Mouse (Mus musculus) embryo, embryonic 10.5 days (tissue): ENCODE measurements at regions not wholly inside any gene's neighbourhood (a gene's known extent, or its start where the extent isn't known, plus 50 kb on each side); places are given as distances from the start of the nearest gene placed in this dataset.
A peak's percentile ranks its signal among the peaks of the same experiment; 100 is the strongest.

Experiments
- DNase-seq: peaks from one replicate; pipeline ENCODE4 v3.0.0-alpha.2; 2015; ENCODE audit warnings: low spot score

- DNase-seq: no peak
These were observed 88.0 kb upstream of the Ednrb start for GRCm38 (mm10) chr14:103932170-103932569.

GRCm38 (mm10) chr14:103929734-103930364 is 85.6 kb upstream of the Ednrb start:
- no peak for DNase-seq

GRCm38 (mm10) chr14:103929155-103929729 is 85.0 kb upstream of the Ednrb start:
- DNase-seq: no peak

DNA sequence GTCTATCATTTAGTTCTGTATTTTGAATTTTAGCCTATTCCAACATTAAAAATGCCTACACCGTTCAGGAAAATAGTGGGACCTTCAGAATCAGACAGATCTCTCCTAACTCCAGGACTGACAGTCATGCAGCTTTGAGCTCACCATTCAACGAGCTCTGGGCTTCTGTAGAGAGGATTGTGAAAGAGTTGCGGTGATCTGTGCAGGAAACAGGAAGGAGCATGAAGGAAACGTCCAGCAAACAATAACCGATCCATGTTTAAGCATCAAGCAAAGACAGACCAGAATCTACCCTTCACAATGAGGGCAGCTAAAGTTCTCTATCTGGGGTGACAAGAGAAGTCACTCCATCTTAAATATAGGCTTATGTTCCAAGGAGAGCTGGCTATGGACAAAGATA is 76.0 kb upstream of the Ednrb start:
- DNase-seq: no peak

DNA sequence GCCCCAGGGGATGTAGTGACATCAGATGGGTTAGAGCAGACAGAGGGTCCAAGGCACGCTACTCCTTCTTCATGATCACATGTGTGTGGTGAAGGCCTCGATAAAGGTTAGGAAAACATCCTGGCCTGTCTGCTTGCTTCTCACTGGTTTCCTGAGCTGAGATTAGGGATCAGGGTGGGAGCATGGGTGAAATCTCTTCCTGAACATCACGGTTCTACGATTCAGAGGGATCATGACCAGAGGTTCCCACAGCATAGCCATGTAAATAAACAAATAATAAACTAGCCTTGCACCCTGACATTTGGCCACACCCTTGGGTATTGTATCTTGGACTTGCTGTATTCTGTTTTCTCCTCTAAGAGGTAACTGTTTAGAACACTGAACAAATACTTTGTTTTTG is 75.2 kb upstream of the Ednrb start:
- DNase-seq: no peak

- DNase-seq: no peak
These were observed 69.3 kb upstream of the Ednrb start for GRCm38 (mm10) chr14:103913453-103913852.

DNA sequence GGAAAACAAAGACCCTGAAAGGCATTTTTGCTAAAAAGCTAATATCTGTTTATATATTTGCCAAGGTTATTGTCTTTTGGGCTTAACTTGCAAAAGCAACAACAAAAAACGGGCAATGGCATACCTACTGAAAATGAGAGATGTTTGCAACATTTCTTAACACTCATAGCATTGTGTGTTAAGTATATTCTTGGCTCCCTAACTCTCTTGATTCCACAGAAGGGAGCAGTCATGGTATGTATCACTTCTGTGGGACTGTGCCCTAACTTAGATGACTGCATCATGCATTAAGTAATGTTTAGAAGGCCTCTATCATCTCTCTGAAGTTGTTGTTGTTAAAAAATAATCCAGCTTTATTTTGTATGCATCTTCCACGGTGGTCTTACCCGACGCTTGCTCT is 67.5 kb upstream of the Ednrb start:
- DNase-seq: no peak

GRCm38 (mm10) chr14:103911280-103911679 is 67.1 kb upstream of the Ednrb start:
- no peak for DNase-seq

GRCm38 (mm10) chr14:103906417-103907070 is 62.3 kb upstream of the Ednrb start:
- no peak for DNase-seq

- DNase-seq: no peak
These were observed 56.6 kb upstream of the Ednrb start for GRCm38 (mm10) chr14:103900817-103901216.

DNA sequence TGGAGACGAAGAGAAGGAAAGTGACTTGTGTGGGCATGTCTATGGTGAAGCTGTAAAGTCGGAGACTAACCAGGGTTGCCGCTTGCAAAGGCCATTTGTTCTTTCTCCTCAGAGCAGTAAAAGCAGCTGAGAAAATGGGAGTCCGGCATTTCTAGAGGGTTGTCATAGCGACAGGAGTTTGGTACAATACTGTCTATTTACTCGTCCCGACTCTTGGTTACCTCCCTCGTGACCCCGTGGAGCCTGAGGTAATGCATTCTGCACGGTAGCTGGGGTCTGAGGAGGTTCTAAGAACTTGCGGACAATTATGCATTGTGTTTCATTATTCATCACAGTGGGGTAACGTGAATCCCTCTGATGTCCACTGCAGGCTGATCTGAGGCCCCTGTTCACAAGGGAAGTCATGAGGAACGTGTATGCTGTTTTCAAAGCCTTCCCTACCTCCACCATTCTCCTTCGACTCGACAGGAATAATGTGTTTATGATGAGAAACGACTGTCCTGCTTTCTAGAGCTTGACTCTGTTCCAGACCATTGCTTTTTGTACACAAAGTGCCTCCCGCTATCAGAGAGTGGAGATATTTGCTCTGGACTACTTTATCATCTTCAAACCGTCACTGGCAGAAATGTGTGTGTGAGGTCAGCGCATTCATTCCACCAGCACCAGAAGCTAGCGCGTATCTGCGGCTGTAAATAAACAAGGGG is 55.1 kb upstream of the Ednrb start:
- DNase-seq: peak; percentile 96

DNA sequence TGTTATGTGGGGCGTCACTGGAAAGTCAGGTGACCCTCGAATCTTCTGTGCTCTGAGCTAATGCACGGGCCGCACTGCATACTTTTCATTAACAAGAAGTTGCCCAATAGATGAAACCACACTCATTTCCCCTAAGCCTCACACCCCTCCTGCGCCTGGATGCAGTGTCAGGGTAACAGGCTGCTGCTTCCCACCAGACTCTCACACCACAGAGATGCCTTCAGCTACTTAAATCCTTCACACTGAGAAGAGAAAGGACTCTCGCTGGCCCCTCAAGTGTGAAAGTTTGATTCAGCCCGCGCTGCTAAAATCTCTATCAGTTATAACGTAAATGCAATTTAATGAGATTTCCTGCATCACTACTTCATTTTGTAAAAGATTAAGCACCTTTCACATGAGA is 54.5 kb upstream of the Ednrb start:
- DNase-seq: peak; percentile 77

DNA sequence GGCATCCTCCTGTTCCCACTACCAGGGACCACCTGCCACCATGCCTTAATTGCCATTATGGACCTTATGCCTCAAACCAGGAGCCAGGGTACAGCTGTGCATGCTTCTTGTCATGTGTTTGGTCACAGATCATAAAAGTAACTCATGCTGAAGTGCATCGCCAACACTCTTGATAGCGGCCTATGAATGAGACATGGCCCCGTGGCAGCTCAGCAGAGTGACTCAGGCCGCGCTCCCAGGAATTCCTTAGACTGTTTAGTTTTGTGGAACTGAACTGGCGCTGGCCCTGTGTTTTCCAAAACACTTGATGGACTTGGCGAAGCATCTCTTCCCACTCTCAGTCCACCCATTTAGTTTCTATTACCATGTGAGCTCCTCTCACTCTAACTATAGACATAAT is 51.1 kb upstream of the Ednrb start:
- DNase-seq: no peak
